Mouse (Mus musculus) gonadal fat pad, adult 2 months (tissue): ENCODE measurements around the gene Naa35. TPM values are rescaled to one million over a fixed set of nuclear protein-coding genes. Genes with fewer than 3 reads are reported as not detected.

ENCODE experiments used
- DNase-seq: peaks from one replicate; pipeline ENCODE4 v3.0.0-alpha.2; 2012; ENCODE audit warnings: low read depth
- polyA plus RNA-seq: library from polyadenylated mRNA; depleted of rRNA; stranded (reverse); fragments of >200 nt; gene quantifications from 2 replicates; pipeline ENCODE4 v1.2.3, GENCODE M21; 2012; rRNA removed

Gene Naa35
- 24.1 and 33.8 TPM in 2 replicates for polyA plus RNA-seq

GRCm38 (mm10) chr13:59584947-59585647 lies at the start of gene Naa35, which contains the start of gene Agtpbp1:
Naa35 (plus strand) TSS chr13:59585259.
Agtpbp1 (minus strand) TSS chr13:59585227.
- DNase-seq: peak; percentile 85

GRCm38 (mm10) chr13:59535746-59536145 lies 49.3 kb upstream of the Naa35 start:
- DNase-seq: no peak

- no peak for DNase-seq
Observed at GRCm38 (mm10) chr13:59536631-59537030, 48.4 kb upstream of the Naa35 start.

GRCm38 (mm10) chr13:59538661-59539060 lies 46.4 kb upstream of the Naa35 start:
- no peak for DNase-seq

- no peak for DNase-seq
Observed at GRCm38 (mm10) chr13:59540030-59540429, 45.0 kb upstream of the Naa35 start.

- DNase-seq: no peak
Observed at GRCm38 (mm10) chr13:59542411-59542810, 42.6 kb upstream of the Naa35 start.

GRCm38 (mm10) chr13:59547091-59547490 lies 38.0 kb upstream of the Naa35 start:
- DNase-seq: no peak

GRCm38 (mm10) chr13:59547716-59548115 lies 37.3 kb upstream of the Naa35 start:
- DNase-seq: no peak

GRCm38 (mm10) chr13:59549318-59549798 lies 35.7 kb upstream of the Naa35 start:
- DNase-seq: no peak

- DNase-seq: no peak
Observed at GRCm38 (mm10) chr13:59552286-59552685, 32.8 kb upstream of the Naa35 start.

GRCm38 (mm10) chr13:59552751-59553150 lies 32.3 kb upstream of the Naa35 start:
- no peak for DNase-seq

- no peak for DNase-seq
Observed at GRCm38 (mm10) chr13:59554772-59555505, 30.1 kb upstream of the Naa35 start.

GRCm38 (mm10) chr13:59555613-59556192 lies 29.4 kb upstream of the Naa35 start:
- DNase-seq: no peak

- no peak for DNase-seq
Observed at GRCm38 (mm10) chr13:59556670-59557069, 28.4 kb upstream of the Naa35 start.

GRCm38 (mm10) chr13:59557185-59557985 lies 27.7 kb upstream of the Naa35 start:
- no peak for DNase-seq

GRCm38 (mm10) chr13:59558776-59559175 lies 26.3 kb upstream of the Naa35 start:
- peak; percentile 46 for DNase-seq

- DNase-seq: no peak
Observed at GRCm38 (mm10) chr13:59562471-59562870, 22.6 kb upstream of the Naa35 start.

- no peak for DNase-seq
Observed at GRCm38 (mm10) chr13:59564505-59564904, 20.6 kb upstream of the Naa35 start.

GRCm38 (mm10) chr13:59564923-59565322 lies 20.1 kb upstream of the Naa35 start:
- DNase-seq: no peak

- no peak for DNase-seq
Observed at GRCm38 (mm10) chr13:59565945-59566520, 19.0 kb upstream of the Naa35 start.

- DNase-seq: no peak
Observed at GRCm38 (mm10) chr13:59571107-59571506, 14.0 kb upstream of the Naa35 start.
